Mouse (Mus musculus) ES-Bruce4 (cell line): ENCODE data around the gene Ankmy2. TPM values are rescaled to one million over a fixed set of nuclear protein-coding genes. Genes with fewer than 3 reads are reported as not detected.
"Not testable (repeated sequence)": the region's sequence is repeated elsewhere in the genome, so short reads cannot be mapped to it uniquely, and the experiment has no call there.

Source experiments
- H3K27ac ChIP-seq: 2 replicates; pipeline ENCODE4 v1.5.1; 2012; ENCODE audit warnings: low read length, inconsistent platforms; ENCODE audit not compliant: insufficient read depth
- H3K27me3 ChIP-seq: 2 replicates; pipeline ENCODE4 v1.6.1; 2012; ENCODE audit warnings: mild to moderate bottlenecking, low read length, inconsistent platforms; ENCODE audit not compliant: control insufficient read depth, poor library complexity, insufficient read depth, severe bottlenecking
- H3K36me3 ChIP-seq: 2 replicates; pipeline ENCODE4 v1.6.1; 2012; ENCODE audit warnings: inconsistent platforms, mild to moderate bottlenecking, low read length, moderate library complexity; ENCODE audit not compliant: control insufficient read depth, poor library complexity, insufficient read depth, severe bottlenecking
- H3K4me1 ChIP-seq: one replicate; pipeline ENCODE4 v1.8.1; 2011; ENCODE audit warnings: low read length; ENCODE audit not compliant: control insufficient read depth, insufficient read depth
- H3K4me3 ChIP-seq: 2 replicates; pipeline ENCODE4 v1.5.1; 2011; ENCODE audit warnings: low read depth, mild to moderate bottlenecking, low read length
- H3K9ac ChIP-seq: 2 replicates; pipeline ENCODE4 v1.6.1; 2012; ENCODE audit warnings: low read depth, mild to moderate bottlenecking, inconsistent platforms; ENCODE audit not compliant: poor library complexity, severe bottlenecking
- H3K9me3 ChIP-seq: replicated peaks from 2 replicates; pipeline ENCODE4 v1.6.1; 2012; ENCODE audit warnings: mild to moderate bottlenecking, low read length, inconsistent platforms; ENCODE audit not compliant: control insufficient read depth, poor library complexity, insufficient read depth, severe bottlenecking
- CTCF ChIP-seq: IDR thresholded peaks from one replicate; pipeline ENCODE4 v1.8.1; 2011; ENCODE audit warnings: low read depth, low read length
- EP300 ChIP-seq: IDR thresholded peaks from 2 replicates; pipeline ENCODE4 v1.6.1; 2011; ENCODE audit warnings: low read depth, low read length; ENCODE audit not compliant: insufficient read depth
- POLR2A ChIP-seq: IDR thresholded peaks from one replicate; pipeline ENCODE4 v1.8.1; 2011; ENCODE audit warnings: low read length; ENCODE audit not compliant: insufficient read depth
- polyA plus RNA-seq: library from polyadenylated mRNA; stranded (reverse); fragments of >200 nt; gene quantifications from 2 replicates; pipeline ENCODE4 v1.2.4, GENCODE M21; 2011; ENCODE audit warnings: low read depth; ENCODE audit not compliant: missing spikeins, insufficient read depth, insufficient read length

Ankmy2 gene
- polyA plus RNA-seq, 1 experiment = 25.1 TPM

GRCm38 (mm10) chr12:36190343-36190742 lies 33.4 kb downstream of the Ankmy2 start:
- Histone ChIP-seq H3K36me3 (peaks cover 4% of the 10 kb centered on the region), H3K4me1 (no peaks in the 10 kb centered on the region), H3K9ac (no peak overlapping the region), H3K27me3 (no peaks in the 10 kb centered on the region), H3K27ac (no peak overlapping the region), H3K9me3 (no peaks in the 10 kb centered on the region), H3K4me3 (no peak overlapping the region)
- no peak for TF ChIP-seq CTCF
- TF ChIP-seq EP300 = no peak
- no peak for TF ChIP-seq POLR2A

GRCm38 (mm10) chr12:36194976-36195375 lies 38.1 kb downstream of the Ankmy2 start:
- H3K4me3 ChIP-seq = no peak overlapping the region
- no peaks in the 10 kb centered on the region for H3K4me1 ChIP-seq
- H3K36me3 ChIP-seq = peaks cover 2% of the 10 kb centered on the region
- H3K9me3 ChIP-seq = no peaks in the 10 kb centered on the region
- no peak overlapping the region for H3K9ac ChIP-seq
- peak; percentile 24 for TF ChIP-seq CTCF
- no peak for TF ChIP-seq EP300
- TF ChIP-seq POLR2A = no peak
- H3K27ac ChIP-seq = no peak overlapping the region
- no peaks in the 10 kb centered on the region for H3K27me3 ChIP-seq

DNA sequence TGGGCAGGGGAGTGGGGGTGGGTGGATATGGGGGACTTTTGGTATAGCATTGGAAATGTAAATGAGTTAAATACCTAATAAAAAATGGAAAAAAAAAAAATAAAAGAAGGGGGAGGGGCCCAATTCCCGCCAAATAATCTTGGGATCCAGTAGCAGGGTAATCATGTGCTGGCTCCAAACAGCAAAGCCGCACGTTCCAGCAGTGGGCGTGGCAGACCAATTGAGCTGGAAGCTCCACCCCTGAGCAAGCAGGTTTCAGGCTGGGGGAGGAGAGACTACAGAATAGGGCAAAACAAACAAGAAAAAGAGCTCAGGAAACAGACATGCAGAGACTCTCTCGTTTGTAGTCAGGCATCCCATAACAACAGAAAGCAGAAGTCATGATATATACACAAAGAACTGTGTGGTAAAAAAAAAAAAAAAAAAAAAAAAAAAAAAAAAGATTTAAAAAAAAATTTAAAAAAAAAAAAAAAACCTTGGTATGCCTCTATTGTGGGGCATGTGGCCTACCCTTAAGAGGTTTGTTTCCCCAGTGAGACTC lies 48.7 kb downstream of the Ankmy2 start:
- not testable (repeated sequence) for H3K27me3 ChIP-seq, H3K36me3 ChIP-seq, H3K4me3 ChIP-seq, H3K27ac ChIP-seq, H3K9me3 ChIP-seq, H3K4me1 ChIP-seq, H3K9ac ChIP-seq
- TF ChIP-seq EP300 = 0 out of 2 replicates have a peak, but pooled peaks have one; percentile 27

GRCm38 (mm10) chr12:36207072-36207799 lies 50.3 kb downstream of the Ankmy2 start:
- Histone ChIP-seq H3K27ac (no peak overlapping the region), H3K4me3 (no peak overlapping the region), H3K9ac (no peak overlapping the region), H3K4me1 (no peaks in the 10 kb centered on the region), H3K27me3 (no peaks in the 10 kb centered on the region), H3K9me3 (no peaks in the 10 kb centered on the region), H3K36me3 (no peaks in the 10 kb centered on the region)
- TF ChIP-seq POLR2A = no peak
- TF ChIP-seq CTCF = no peak
- TF ChIP-seq EP300 = no peak

- no peaks in the 10 kb centered on the region for H3K27me3 ChIP-seq
- no peak overlapping the region for H3K9ac ChIP-seq
- H3K36me3 ChIP-seq = no peaks in the 10 kb centered on the region
- H3K9me3 ChIP-seq = no peaks in the 10 kb centered on the region
- no peak for TF ChIP-seq EP300
- TF ChIP-seq POLR2A = no peak
- no peak for TF ChIP-seq CTCF
- H3K4me1 ChIP-seq = no peaks in the 10 kb centered on the region
- no peak overlapping the region for H3K4me3 ChIP-seq
- no peak overlapping the region for H3K27ac ChIP-seq
These were observed 50.9 kb downstream of the Ankmy2 start for GRCm38 (mm10) chr12:36207800-36208148.

DNA sequence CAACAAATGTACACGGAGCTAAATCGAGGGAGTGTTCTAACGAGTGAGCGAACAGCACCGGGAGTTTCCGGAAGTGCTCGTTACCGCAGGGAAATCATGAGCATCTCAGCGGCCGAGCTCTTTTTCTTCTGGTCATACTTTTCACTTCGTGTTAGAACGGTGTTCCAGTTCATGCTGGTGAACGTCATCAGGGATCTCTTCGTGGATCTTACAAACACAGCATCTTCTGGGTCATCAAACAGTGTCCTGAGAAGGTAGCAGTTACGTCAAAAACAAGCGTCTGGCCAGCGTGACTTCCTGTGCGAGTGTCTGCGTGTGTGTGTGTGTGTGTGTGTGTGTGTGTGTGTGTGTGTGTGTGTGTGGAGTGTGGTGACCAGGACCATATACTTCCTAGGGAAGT lies 51.5 kb downstream of the Ankmy2 start:
- Histone ChIP-seq H3K4me1 (no peaks in the 10 kb centered on the region), H3K27me3 (no peaks in the 10 kb centered on the region), H3K9me3 (no peaks in the 10 kb centered on the region), H3K27ac (no peak overlapping the region), H3K36me3 (no peaks in the 10 kb centered on the region), H3K9ac (no peak overlapping the region), H3K4me3 (no peak overlapping the region)
- TF ChIP-seq EP300 (no peak), CTCF (no peak), POLR2A (no peak)
